Mouse (Mus musculus): ENCODE measurements around the gene Ankdd1a. TPM values are rescaled to one million over a fixed set of nuclear protein-coding genes. Genes with fewer than 3 reads are reported as not detected.
A peak's percentile ranks its signal among the peaks of the same experiment; 100 is the strongest.

Ankdd1a gene
- total and polyA plus RNA-seq, 3 experiments = not detected

GRCm38 (mm10) chr9:65568787-65569186 is 48.8 kb upstream of the Ankdd1a start:
- no peaks in the 10 kb centered on the region for H3K9me3 ChIP-seq (replicated peaks; ENCODE audit: low read length)
- no peak overlapping the region for H3K4me3 ChIP-seq (replicated peaks in 1 of 3; ENCODE audit: low read depth in 2 of 3, low read length in 2 of 3, poor library complexity in 1 of 3)
- peaks cover 70 to 83% of the 10 kb centered on the region in 2 experiments for H3K36me3 ChIP-seq (replicated peaks in 1 of 2; ENCODE audit: control insufficient read depth in 1 of 2, insufficient read depth in 1 of 2, low read length in 1 of 2)
- H3K27me3 ChIP-seq (replicated peaks) = no peaks in the 10 kb centered on the region
- in situ Hi-C loops (cut with MboI; ENCODE audit: low pct_ligation_motif_present, low pct_unique_long_range_greater_than_20kb, low sequenced_read_pairs) = no loop called here
- H3K4me1 ChIP-seq (ENCODE audit: control insufficient read depth in 1 of 2, insufficient read depth in 2 of 2) = peaks cover 26 to 53% of the 10 kb centered on the region in 2 experiments
- H3K27ac ChIP-seq (ENCODE audit: insufficient read depth, low read depth) = peak overlapping the region; percentile 63
- peaks cover 20% of the 10 kb centered on the region for H3K79me2 ChIP-seq (replicated peaks; ENCODE audit: control insufficient read depth, extremely low read depth, insufficient read depth, poor library complexity, severe bottlenecking)
- TF ChIP-seq MAZ (IDR thresholded peaks at IDR 0.05; ENCODE audit: low read depth, low read length) (no peak), CTCF (conservative IDR thresholded peaks at IDR 0.05 in 1 of 2, IDR thresholded peaks at IDR 0.05 in 1 of 2; ENCODE audit: low read depth in 2 of 2, low read length in 2 of 2) (no peak), MXI1 (IDR thresholded peaks at IDR 0.05; ENCODE audit: low read depth, low read length) (no peak), SMC3 (IDR thresholded peaks at IDR 0.05; ENCODE audit: low read depth, low read length) (no peak), NELFE (IDR thresholded peaks at IDR 0.05; ENCODE audit: low read depth, low read length) (no peak), TBP (conservative IDR thresholded peaks at IDR 0.05; ENCODE audit: low read depth, low read length) (no peak), RCOR1 (conservative IDR thresholded peaks at IDR 0.05; ENCODE audit: low read depth, low read length) (no peak), EP300 (IDR thresholded peaks at IDR 0.05; ENCODE audit: low read length) (peak; percentile 74), ZNF384 (IDR thresholded peaks at IDR 0.05; ENCODE audit: low read depth, low read length) (no peak), JUND (conservative IDR thresholded peaks at IDR 0.05; ENCODE audit: low read depth, low read length) (peak; percentile 93), IRF4 (IDR thresholded peaks at IDR 0.05; ENCODE audit: low read depth, low read length) (no peak; the same call in 1 of the 2 replicates), MYC (IDR thresholded peaks at IDR 0.05; ENCODE audit: low read depth, low read length) (peak; percentile 56; the same call in 1 of the 2 replicates), JUN (IDR thresholded peaks at IDR 0.05; ENCODE audit: insufficient read depth, low read depth, low read length) (peak; percentile 87), POLR2A (IDR thresholded peaks at IDR 0.05; ENCODE audit: low read depth, low read length) (peak; percentile 38; the same call in 1 of the 2 replicates), ZKSCAN1 (IDR thresholded peaks at IDR 0.05; ENCODE audit: borderline replicate concordance, low read depth, low read length) (no peak), ELF1 (IDR thresholded peaks at IDR 0.05; ENCODE audit: low read depth, low read length) (peak; percentile 78), CHD1 (IDR thresholded peaks at IDR 0.05; ENCODE audit: low read depth, low read length) (no peak), GABPA (IDR thresholded peaks at IDR 0.05; ENCODE audit: insufficient replicate concordance, low read depth, low read length) (no peak), POLR2AphosphoS2 (IDR thresholded peaks at IDR 0.05; ENCODE audit: low read depth, low read length) (no peak), USF2 (conservative IDR thresholded peaks at IDR 0.05; ENCODE audit: low read depth, low read length) (no peak), KAT2A (IDR thresholded peaks at IDR 0.05; ENCODE audit: insufficient replicate concordance, low read length) (no peak), BHLHE40 (IDR thresholded peaks at IDR 0.05; ENCODE audit: low read depth, low read length) (peak; percentile 62), PAX5 (IDR thresholded peaks at IDR 0.05; ENCODE audit: low read length) (no peak), HCFC1 (IDR thresholded peaks at IDR 0.05; ENCODE audit: low read depth, low read length) (no peak), USF1 (IDR thresholded peaks at IDR 0.05; ENCODE audit: low read depth, low read length) (no peak), E2F4 (IDR thresholded peaks at IDR 0.05; ENCODE audit: insufficient replicate concordance, low read depth, low read length) (no peak), ZMIZ1 (IDR thresholded peaks at IDR 0.05; ENCODE audit: low read depth, low read length) (no peak), ETS1 (conservative IDR thresholded peaks at IDR 0.05; ENCODE audit: low read depth, low read length) (peak; percentile 76), MAFK (IDR thresholded peaks at IDR 0.05; ENCODE audit: insufficient replicate concordance, low read length) (no peak), TCF12 (IDR thresholded peaks at IDR 0.05; ENCODE audit: low read depth, low read length) (peak; percentile 35; the same call in 1 of the 2 replicates), ZC3H11A (IDR thresholded peaks at IDR 0.05; ENCODE audit: low read depth, low read length) (no peak), UBTF (IDR thresholded peaks at IDR 0.05; ENCODE audit: low read depth, low read length) (no peak), MEF2A (IDR thresholded peaks at IDR 0.05; ENCODE audit: borderline replicate concordance, low read depth, low read length) (peak; percentile 34; the same call in 1 of the 2 replicates), SIN3A (IDR thresholded peaks at IDR 0.05; ENCODE audit: low read length) (peak; percentile 61; the same call in 1 of the 2 replicates), CHD2 (IDR thresholded peaks at IDR 0.05; ENCODE audit: low read length) (no peak; the same call in 1 of the 2 replicates), MAX (IDR thresholded peaks at IDR 0.05; ENCODE audit: low read length) (no peak), RAD21 (IDR thresholded peaks at IDR 0.05; ENCODE audit: low read depth, low read length) (no peak), NRF1 (IDR thresholded peaks at IDR 0.05; ENCODE audit: low read depth, low read length) (no peak)
- dilution Hi-C loops (cut with MboI; ENCODE audit: extremely low pct_ligation_motif_present, extremely low pct_unique_long_range_greater_than_20kb, low sequenced_read_pairs) = no loop called here
- peak overlapping the region; percentile 41 for H3K9ac ChIP-seq (ENCODE audit: insufficient read depth, low read depth)
- peak overlapping the region; percentile 58; the same call in 1 of the 2 replicates for H3K4me2 ChIP-seq (ENCODE audit: insufficient read depth, low read depth, poor library complexity, severe bottlenecking)
- DNase-seq (ENCODE audit: extremely low read depth) = peak; percentile 76

Measured in CH12.LX (cell line).